ENCODE assay signal across 24 mouse cellular contexts in genomic region chr11:66371796-66372195, GRCm38 (mm10).
DNase-seq lines count a peak whose midpoint lies in the region; ATAC-seq and TF ChIP-seq lines count a peak whose summit lies in the region.
"Had no signal": no experiment of that assay in that cellular context is flagged by ENCODE, and none has a peak within 500 bp of the region (broad histone marks: within the 10 kb centered on the region; RNA-seq: fewer than 3 reads in every experiment).

No protein-coding gene starts in this region.

- peak; percentile 45 to 67 for DNase-seq in frontal cortex, adult 2 months (ENCODE audit: extremely low spot score in 1 of 2, low spot score in 1 of 2)
- DNase-seq in frontal cortex, postnatal 14 days (ENCODE audit: low spot score in 2 of 2) = no peak
- DNase-seq in midbrain, postnatal 0 days (ENCODE audit: low spot score) = peak; percentile 34
- no peak for DNase-seq in midbrain, embryonic 10.5 days (ENCODE audit: low spot score)
- peak; percentile 55 for DNase-seq in brain, embryonic 14.5 days (ENCODE audit: low read depth)
- DNase-seq in left cerebral cortex, postnatal 25 days (ENCODE audit: low spot score in 2 of 2) = peak; percentile 58 to 89
- DNase-seq in ovary, postnatal 36 days (ENCODE audit: low spot score) = no peak
- DNase-seq in gastrocnemius, postnatal 25 days = no peak
- DNase-seq: adrenal gland, postnatal 25 days; cerebellum, adult 18-20 months; cerebellum, postnatal 36 days; heart, postnatal 10 days; kidney, adult 8-10 months; kidney, postnatal 14 days; lung, embryonic 14.5 days; thymus, adult 2 months had no signal

- H3K4me2 ChIP-seq in midbrain, postnatal 0 days (ENCODE audit: low read depth, low read length, poor library complexity, severe bottlenecking) = no peak overlapping the region
- H3K4me2 ChIP-seq: heart, embryonic 11.5 days; hindbrain, embryonic 13.5 days; liver, embryonic 11.5 days; lung, embryonic 14.5 days; midbrain, embryonic 15.5 days; neural tube, embryonic 15.5 days; stomach, embryonic 15.5 days had no signal

- TF ChIP-seq POLR2A in brain, embryonic 14.5 days (IDR thresholded peaks at IDR 0.05; ENCODE audit: borderline replicate concordance, extremely low read depth, insufficient read depth, insufficient read length, poor library complexity, severe bottlenecking) = no peak

- no peak for ATAC-seq in midbrain, postnatal 0 days (ENCODE audit: low FRiP score)
- ATAC-seq: midbrain, embryonic 15.5 days had no signal

- no peaks in the 10 kb centered on the region for H3K9me3 ChIP-seq in midbrain, postnatal 0 days (ENCODE audit: low read length)
- no peaks in the 10 kb centered on the region for H3K9me3 ChIP-seq in midbrain, embryonic 10.5 days (replicated peaks)
- H3K9me3 ChIP-seq: forebrain, embryonic 10.5 days; hindbrain, embryonic 13.5 days; midbrain, embryonic 15.5 days; neural tube, embryonic 15.5 days; stomach, embryonic 15.5 days had no signal

- intact Hi-C loops in left cerebral cortex, postnatal 25 days (cut with DNase I) = no loop called here

- no peaks in the 10 kb centered on the region for H3K27me3 ChIP-seq in midbrain, postnatal 0 days (ENCODE audit: insufficient read depth, low read length)
- H3K27me3 ChIP-seq in midbrain, embryonic 10.5 days (ENCODE audit: low read depth, poor library complexity, severe bottlenecking) = no peaks in the 10 kb centered on the region
- H3K27me3 ChIP-seq: hindbrain, embryonic 13.5 days; midbrain, embryonic 15.5 days; neural tube, embryonic 15.5 days; stomach, embryonic 15.5 days had no signal

- TF ChIP-seq CTCF in midbrain, postnatal 0 days (IDR thresholded peaks at IDR 0.05) = no peak
- TF ChIP-seq CTCF in brain, embryonic 14.5 days (IDR thresholded peaks at IDR 0.05; ENCODE audit: borderline replicate concordance, extremely low read depth, insufficient read depth, insufficient read length) = no peak

- no peaks in the 10 kb centered on the region for H3K36me3 ChIP-seq in midbrain, postnatal 0 days (ENCODE audit: insufficient read depth, low read length)
- no peaks in the 10 kb centered on the region for H3K36me3 ChIP-seq in midbrain, embryonic 10.5 days
- H3K36me3 ChIP-seq: forebrain, embryonic 10.5 days; G1E; hindbrain, embryonic 13.5 days; midbrain, embryonic 15.5 days; neural tube, embryonic 15.5 days; stomach, embryonic 15.5 days had no signal

- H3K9ac ChIP-seq in midbrain, postnatal 0 days (replicated peaks; ENCODE audit: low read length, poor library complexity, severe bottlenecking) = no peak overlapping the region
- H3K9ac ChIP-seq: hindbrain, embryonic 13.5 days; lung, embryonic 14.5 days; midbrain, embryonic 15.5 days; neural tube, embryonic 15.5 days; stomach, embryonic 15.5 days had no signal

- no peaks in the 10 kb centered on the region; the same call in 1 of the 2 replicates for H3K4me1 ChIP-seq in midbrain, postnatal 0 days (ENCODE audit: insufficient read depth, low read length)
- H3K4me1 ChIP-seq in midbrain, embryonic 10.5 days = no peaks in the 10 kb centered on the region
- H3K4me1 ChIP-seq: stomach, embryonic 15.5 days had no signal

- no peak overlapping the region for H3K4me3 ChIP-seq in midbrain, postnatal 0 days (ENCODE audit: low read depth, low read length)
- no peak overlapping the region for H3K4me3 ChIP-seq in midbrain, embryonic 10.5 days
- H3K4me3 ChIP-seq: forebrain, embryonic 10.5 days; hindbrain, embryonic 13.5 days; midbrain, embryonic 15.5 days; neural tube, embryonic 15.5 days; stomach, embryonic 15.5 days had no signal

- no peak overlapping the region for H3K27ac ChIP-seq in midbrain, postnatal 0 days (ENCODE audit: low read depth, low read length)
- no peak overlapping the region for H3K27ac ChIP-seq in midbrain, embryonic 10.5 days (replicated peaks)
- H3K27ac ChIP-seq: forebrain, embryonic 10.5 days; hindbrain, embryonic 13.5 days; midbrain, embryonic 15.5 days; neural tube, embryonic 15.5 days; stomach, embryonic 15.5 days had no signal

- 55% methylated on average over 3 of the region's 3 CpGs for WGBS in midbrain, postnatal 0 days
- WGBS in midbrain, embryonic 10.5 days = 67% methylated on average over 3 of the region's 3 CpGs

Comparison
In these comparisons a context has a peak if more than half of its experiments do, and no peak if none do; other contexts are left out.
1. DNase-seq: peak in frontal cortex, adult 2 months (2 of 2), midbrain, postnatal 0 days (single experiment), brain, embryonic 14.5 days (single experiment) and left cerebral cortex, postnatal 25 days (2 of 2); none in frontal cortex, postnatal 14 days (0 of 2), midbrain, embryonic 10.5 days (single experiment), ovary, postnatal 36 days (single experiment) and gastrocnemius, postnatal 25 days (single experiment).